Comparison of ENCODE assay signal across 8 mouse cellular contexts in genomic region chr12:113220447-113220846, GRCm38 (mm10). TPM values are rescaled to one million over a fixed set of nuclear protein-coding genes. Genes with fewer than 3 reads are reported as not detected.
A peak's percentile ranks its signal among the peaks of the same experiment; 100 is the strongest.
DNase-seq lines count a peak whose midpoint lies in the region; ATAC-seq and TF ChIP-seq lines count a peak whose summit lies in the region.

No protein-coding gene starts in this region.

- intact Hi-C loops in gastrocnemius, adult 2 months (cut with DNase I), result loop anchor here (5.0 kb wide), 1 partner anchor 267 kb away; the partner anchor contains the start of gene Adam6b
- intact Hi-C loops in left cerebral cortex, postnatal 36 days (cut with DNase I), result loop anchor here (5.0 kb wide), 1 partner anchor 357 kb away; no protein-coding TSS in a partner anchor

- no peaks in the 10 kb centered on the region for H3K27me3 ChIP-seq in intestine, embryonic 15.5 days (replicated peaks)

- H3K4me2 ChIP-seq in intestine, embryonic 15.5 days (replicated peaks), result no peak overlapping the region

- H3K4me3 ChIP-seq in gastrocnemius, adult 2 months, result no peak overlapping the region
- no peak overlapping the region for H3K4me3 ChIP-seq in intestine, embryonic 15.5 days (replicated peaks)

- no peak overlapping the region for H3K9ac ChIP-seq in intestine, embryonic 15.5 days

- 43% methylated on average over 4 of the region's 4 CpGs for WGBS in intestine, embryonic 15.5 days

- peak; percentile 38 for ATAC-seq in intestine, embryonic 15.5 days

- H3K9me3 ChIP-seq in intestine, embryonic 15.5 days, result no peaks in the 10 kb centered on the region

- no peaks in the 10 kb centered on the region for H3K36me3 ChIP-seq in intestine, embryonic 15.5 days

- no peaks in the 10 kb centered on the region for H3K4me1 ChIP-seq in intestine, embryonic 15.5 days (replicated peaks)

- peak; percentile 37 for DNase-seq in cerebellum, adult 11-12 months
- DNase-seq in cerebellum, adult 9-11 months, result no peak
- peak; percentile 37 for DNase-seq in cerebellum, adult 9-10 months
- DNase-seq in gastrocnemius, adult 2 months, result peak; percentile 64
- peak; percentile 50 to 65 for DNase-seq in left cerebral cortex, postnatal 36 days (ENCODE audit: low spot score in 2 of 2)
- peak; percentile 76 for DNase-seq in mesoderm, embryonic 11.5 days (ENCODE audit: low read depth, low spot score)
- peak; percentile 35 for DNase-seq in spleen, adult 12 weeks (ENCODE audit: low spot score)

- no peak overlapping the region for H3K27ac ChIP-seq in gastrocnemius, adult 2 months
- H3K27ac ChIP-seq in intestine, embryonic 15.5 days, result no peak overlapping the region

- peak; percentile 79 for TF ChIP-seq CTCF in gastrocnemius, adult 2 months (IDR thresholded peaks at IDR 0.05)

RNA-seq across cellular contexts. Expression of gene Tmem121, which starts 34.7 kb away (rescaled TPM):
- not detected for total RNA-seq in gastrocnemius, adult 2 months (2021)
- polyA plus RNA-seq in intestine, embryonic 15.5 days (2015; fragmentation: Nextera tagmentation; extraction: Ambion mirVana), result 6.7 and 7.5 TPM in 2 replicates
- 10 to 100 TPM; 24.9 to 31.1 TPM for total RNA-seq in left cerebral cortex, postnatal 36 days (2021)

Comparison
In these comparisons a context has a peak if more than half of its experiments do, and no peak if none do; other contexts are left out.
1. RNA of gene Tmem121, which starts 34.7 kb away (total RNA-seq): 24.9 to 31.1 TPM in left cerebral cortex, postnatal 36 days; not detected in gastrocnemius, adult 2 months; every median in the first group is over 10 times any median in the second.